Mouse (Mus musculus) spleen, adult 2 months (tissue): Measurements from ENCODE around the gene Asap2.

Experiments
- CTCF ChIP-seq: fragments of 200-500 bp; IDR thresholded peaks from 2 replicates; pipeline ENCODE4 v1.5.1; 2011; ENCODE audit warnings: mild to moderate bottlenecking, inconsistent platforms; ENCODE audit not compliant: insufficient read depth, insufficient read length, insufficient replicate concordance; ENCODE audit errors: extremely low read depth
- POLR2A ChIP-seq: fragments of 200-500 bp; IDR thresholded peaks from 2 replicates; pipeline ENCODE4 v1.6.1; 2011; ENCODE audit warnings: low read depth, low read length, inconsistent platforms

- TF ChIP-seq CTCF (no peak), POLR2A (no peak)
These were observed 273.0 kb downstream of the Asap2 start for GRCm38 (mm10) chr12:21263256-21263655.
